Mouse (Mus musculus): Measurements from ENCODE around the gene Acss2. TPM values are rescaled to one million over a fixed set of nuclear protein-coding genes. Genes with fewer than 3 reads are reported as not detected.

The Acss2 gene
- total RNA-seq, 2 experiments from 2014 or later, result 3.0 to 8.0 TPM

GRCm38 (mm10) chr2:155627030-155627738 is 109.4 kb downstream of the Acss2 start:
- peak; percentile 66 for ATAC-seq (replicated peaks; ENCODE audit: poor library complexity)

GRCm38 (mm10) chr2:155628112-155628511 is 110.4 kb downstream of the Acss2 start:
- no peak for ATAC-seq (replicated peaks; ENCODE audit: poor library complexity)

DNA sequence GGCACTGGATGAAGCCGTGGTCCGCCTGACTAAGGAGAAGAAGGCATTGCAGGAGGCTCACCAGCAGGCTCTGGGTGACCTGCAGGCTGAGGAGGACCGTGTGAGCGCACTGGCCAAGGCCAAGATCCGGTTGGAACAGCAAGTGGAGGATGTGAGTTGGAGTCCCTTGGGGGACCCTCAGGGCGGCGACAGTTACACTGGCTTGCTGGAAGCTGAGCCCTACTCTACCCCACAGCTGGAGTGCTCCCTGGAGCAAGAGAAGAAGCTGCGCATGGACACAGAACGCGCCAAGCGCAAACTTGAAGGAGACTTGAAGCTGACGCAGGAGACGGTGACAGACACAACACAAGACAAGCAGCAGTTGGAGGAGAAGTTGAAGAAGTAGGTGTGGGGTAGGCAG is 110.8 kb downstream of the Acss2 start:
- ATAC-seq (replicated peaks; ENCODE audit: poor library complexity), result no peak

DNA sequence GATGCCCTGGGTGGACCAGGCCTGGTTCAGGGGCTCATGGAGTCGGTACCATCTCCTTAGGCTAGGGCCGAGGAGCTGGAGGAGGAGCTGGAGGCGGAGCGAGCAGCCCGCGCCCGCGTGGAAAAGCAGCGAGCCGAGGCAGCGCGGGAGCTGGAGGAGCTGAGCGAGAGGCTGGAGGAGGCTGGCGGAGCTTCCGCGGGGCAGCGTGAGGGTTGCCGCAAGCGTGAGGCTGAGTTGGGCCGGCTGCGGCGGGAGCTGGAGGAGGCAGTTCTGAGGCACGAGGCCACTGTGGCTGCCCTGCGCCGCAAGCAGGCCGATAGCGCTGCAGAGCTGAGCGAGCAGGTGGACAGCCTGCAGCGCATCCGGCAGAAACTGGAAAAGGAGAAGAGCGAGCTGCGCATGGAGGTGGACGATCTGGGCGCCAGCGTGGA is 111.5 kb downstream of the Acss2 start:
- ATAC-seq (replicated peaks; ENCODE audit: poor library complexity), result peak; percentile 43

DNA sequence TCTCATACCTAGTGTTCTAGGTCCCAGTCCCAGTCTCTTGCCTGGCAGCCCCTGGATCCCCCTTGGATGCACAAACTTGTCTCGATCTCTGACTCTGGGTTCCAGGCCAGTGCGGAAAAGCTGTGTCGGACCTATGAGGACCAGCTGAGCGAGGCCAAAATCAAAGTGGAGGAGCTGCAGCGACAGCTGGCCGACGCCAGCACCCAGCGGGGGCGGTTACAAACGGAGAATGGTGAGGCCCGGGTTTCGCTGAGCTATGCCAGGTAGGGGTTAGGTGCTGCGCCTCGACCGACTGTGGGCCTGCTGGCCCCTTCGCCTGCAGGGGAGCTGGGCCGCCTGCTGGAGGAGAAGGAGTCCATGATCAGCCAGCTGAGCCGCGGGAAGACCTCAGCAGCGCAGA is 112.4 kb downstream of the Acss2 start:
- ATAC-seq (replicated peaks; ENCODE audit: poor library complexity), result 0 out of 2 replicates have a peak, but pooled peaks have one; percentile 3

- ATAC-seq (replicated peaks; ENCODE audit: poor library complexity), result 0 out of 2 replicates have a peak, but pooled peaks have one; percentile 14
Measured at GRCm38 (mm10) chr2:155630590-155631416, 113.1 kb downstream of the Acss2 start.

DNA sequence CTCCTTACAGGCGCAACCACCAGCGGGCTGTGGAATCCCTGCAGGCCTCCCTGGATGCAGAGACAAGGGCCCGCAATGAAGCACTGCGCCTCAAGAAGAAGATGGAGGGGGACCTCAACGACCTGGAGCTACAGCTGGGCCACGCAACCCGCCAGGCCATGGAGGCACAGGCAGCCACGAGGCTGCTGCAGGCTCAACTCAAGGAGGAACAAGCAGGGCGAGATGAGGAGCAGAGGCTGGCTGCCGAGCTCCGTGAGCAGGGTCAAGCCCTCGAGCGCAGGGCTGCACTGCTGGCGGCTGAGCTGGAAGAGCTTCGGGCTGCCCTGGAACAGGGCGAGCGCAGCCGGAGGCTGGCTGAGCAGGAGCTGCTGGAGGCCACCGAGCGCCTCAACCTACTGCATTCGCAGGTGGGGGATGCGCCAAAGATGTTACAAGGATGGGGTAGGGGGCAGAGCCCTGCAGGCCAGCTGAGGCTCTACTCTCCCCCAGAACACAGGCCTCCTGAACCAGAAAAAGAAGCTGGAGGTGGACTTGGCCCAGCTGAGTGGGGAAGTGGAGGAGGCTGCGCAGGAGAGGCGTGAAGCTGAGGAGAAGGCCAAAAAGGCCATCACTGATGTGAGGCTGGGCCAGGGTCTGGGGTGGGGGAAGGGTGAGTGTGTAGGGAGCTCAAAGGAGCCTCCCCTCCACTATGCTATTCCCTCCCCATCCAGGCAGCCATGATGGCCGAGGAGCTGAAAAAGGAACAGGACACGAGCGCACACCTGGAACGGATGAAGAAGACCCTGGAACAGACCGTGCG is 114.6 kb downstream of the Acss2 start:
- no peak for ATAC-seq (replicated peaks; ENCODE audit: poor library complexity)

DNA sequence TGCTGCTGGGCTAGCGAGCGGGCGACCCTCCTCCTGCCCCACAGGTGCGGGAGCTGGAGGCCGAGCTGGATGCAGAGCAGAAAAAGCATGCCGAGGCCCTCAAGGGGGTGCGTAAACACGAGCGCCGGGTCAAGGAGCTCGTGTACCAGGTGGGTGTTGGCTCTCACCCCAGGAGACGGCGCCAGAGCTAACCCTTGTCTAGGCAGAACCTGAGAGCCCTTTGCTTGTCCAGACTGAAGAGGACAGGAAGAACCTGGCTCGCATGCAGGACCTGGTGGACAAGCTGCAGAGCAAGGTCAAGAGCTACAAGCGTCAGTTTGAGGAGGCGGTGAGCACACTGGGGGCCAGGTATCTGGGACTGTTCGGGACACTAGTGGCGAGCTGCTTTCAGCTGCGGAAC is 115.4 kb downstream of the Acss2 start:
- no peak for ATAC-seq (replicated peaks; ENCODE audit: poor library complexity)

- no peak for ATAC-seq (replicated peaks; ENCODE audit: poor library complexity)
Measured at GRCm38 (mm10) chr2:155633731-155634130, 116.0 kb downstream of the Acss2 start.

- no peak for ATAC-seq (replicated peaks; ENCODE audit: poor library complexity)
Measured at GRCm38 (mm10) chr2:155634562-155634961, 116.8 kb downstream of the Acss2 start.

Other genes with a start within 250 kb of the Acss2 start
- 3.4 and 4.0 TPM in 2 replicates for gene Map1lc3a, start 241.7 kb upstream of the Acss2 start, total RNA-seq (2015)
- gene Map1lc3a, start 241.7 kb upstream of the Acss2 start, total RNA-seq (2017), result 0.71 and 1.8 TPM in 2 replicates
- gene Pigu, start 160.5 kb upstream of the Acss2 start, total RNA-seq (2015), result 71.3 and 79.7 TPM in 2 replicates
- gene Pigu, start 160.5 kb upstream of the Acss2 start, total RNA-seq (2017), result 42.7 and 43.5 TPM in 2 replicates
- 3.4 and 4.7 TPM in 2 replicates for gene Trp53inp2, start 136.9 kb upstream of the Acss2 start, total RNA-seq (2015)
- gene Trp53inp2, start 136.9 kb upstream of the Acss2 start, total RNA-seq (2017), result 3.3 and 4.2 TPM in 2 replicates
- 58.3 and 61.2 TPM in 2 replicates for gene Ncoa6, start 44.1 kb upstream of the Acss2 start, total RNA-seq (2015)
- gene Ncoa6, start 44.1 kb upstream of the Acss2 start, total RNA-seq (2017), result 12.4 and 15.4 TPM in 2 replicates
- gene Ggt7, start 289 bp downstream of the Acss2 start, total RNA-seq (2015), result not detected in 2 replicates
- not detected in 2 replicates for gene Ggt7, start 289 bp downstream of the Acss2 start, total RNA-seq (2017)
- 9.9 and 12.2 TPM in 2 replicates for gene Gss, start 74.9 kb downstream of the Acss2 start, total RNA-seq (2015)
- gene Gss, start 74.9 kb downstream of the Acss2 start, total RNA-seq (2017), result 13.4 and 18.2 TPM in 2 replicates
- 0.07 TPM in 1 of 2 replicates, not detected in the other for gene Myh7b, start 93.3 kb downstream of the Acss2 start, total RNA-seq (2015)
- gene Myh7b, start 93.3 kb downstream of the Acss2 start, total RNA-seq (2017), result not detected in 2 replicates
- 59.0 and 62.9 TPM in 2 replicates for gene Trpc4ap, start 174.4 kb downstream of the Acss2 start, total RNA-seq (2015)
- gene Trpc4ap, start 174.4 kb downstream of the Acss2 start, total RNA-seq (2017), result 73.1 and 89.6 TPM in 2 replicates
- 47.1 and 55.0 TPM in 2 replicates for gene Edem2, start 211.5 kb downstream of the Acss2 start, total RNA-seq (2015)
- 58.2 and 70.9 TPM in 2 replicates for gene Edem2, start 211.5 kb downstream of the Acss2 start, total RNA-seq (2017)
- not detected in 2 replicates for gene Gm17581, start 217.9 kb downstream of the Acss2 start, total RNA-seq (2015)
- not detected in 2 replicates for gene Gm17581, start 217.9 kb downstream of the Acss2 start, total RNA-seq (2017)
- 0.89 TPM in 1 of 2 replicates, not detected in the other for gene Procr, start 233.2 kb downstream of the Acss2 start, total RNA-seq (2015)
- gene Procr, start 233.2 kb downstream of the Acss2 start, total RNA-seq (2017), result 3.1 and 6.1 TPM in 2 replicates

All from megakaryocyte progenitor cell, adult 5-6 weeks (primary cell).